Mouse (Mus musculus) hindbrain, embryonic 15.5 days (tissue): Measurements from ENCODE around the gene Nedd1. TPM values are rescaled to one million over a fixed set of nuclear protein-coding genes. Genes with fewer than 3 reads are reported as not detected.

Experiments
- ATAC-seq: fragments of 200-750 bp; cut with Nextera tagmentation; 2 replicates; pipeline ENCODE4 v1.8.0; 2017; ENCODE audit warnings: low read depth, moderate number of reproducible peaks, moderate TSS enrichment; ENCODE audit not compliant: low FRiP score
- H3K27ac ChIP-seq: fragments of 300-500 bp; sonication (generic); replicated peaks from 2 replicates; pipeline ENCODE4 v1.5.1; 2015; ENCODE audit warnings: mild to moderate bottlenecking, inconsistent platforms
- H3K27me3 ChIP-seq: fragments of 300-500 bp; sonication (generic); 2 replicates; pipeline ENCODE4 v1.6.1; 2015; ENCODE audit warnings: control low read depth, inconsistent platforms
- H3K36me3 ChIP-seq: fragments of 300-500 bp; sonication (generic); 2 replicates; pipeline ENCODE4 v1.6.1; 2015; ENCODE audit warnings: control low read depth, inconsistent platforms
- H3K4me1 ChIP-seq: fragments of 300-500 bp; sonication (generic); replicated peaks from 2 replicates; pipeline ENCODE4 v1.6.1; 2015; ENCODE audit warnings: control low read depth, inconsistent platforms
- H3K4me2 ChIP-seq: fragments of 300-500 bp; sonication (generic); 2 replicates; pipeline ENCODE4 v1.6.1; 2015; ENCODE audit warnings: moderate library complexity, mild to moderate bottlenecking, inconsistent platforms
- H3K4me3 ChIP-seq: fragments of 300-500 bp; sonication (generic); 2 replicates; pipeline ENCODE4 v1.5.1; 2015; ENCODE audit warnings: mild to moderate bottlenecking, inconsistent platforms
- H3K9ac ChIP-seq: fragments of 300-500 bp; sonication (generic); 2 replicates; pipeline ENCODE4 v1.6.1; 2015; ENCODE audit warnings: inconsistent platforms
- H3K9me3 ChIP-seq: fragments of 300-500 bp; sonication (generic); 2 replicates; pipeline ENCODE4 v1.6.1; 2016; ENCODE audit warnings: control low read depth, inconsistent platforms
- WGBS: fragments of 180-500 bp; shearing (Covaris S2); methylation state at CpG from one replicate; pipeline ENCODE4 v1.1.7; 2015; 5-methylcytosine and 5-hydroxymethylcytosine counted together
- polyA plus RNA-seq: library from polyadenylated mRNA; unstranded; fragments of >200 nt; fragmentation: Nextera tagmentation; extraction: Ambion mirVana; gene quantifications from 2 replicates; pipeline ENCODE4 v1.2.1, GENCODE M21; 2015

Nedd1 gene
- polyA plus RNA-seq, 1 experiment from 2014 or later = 12.6 TPM

- WGBS = 57% methylated on average over 8 of the region's 8 CpGs
Observed at GRCm38 (mm10) chr10:92649096-92649495, 73.1 kb downstream of the Nedd1 start.

DNA sequence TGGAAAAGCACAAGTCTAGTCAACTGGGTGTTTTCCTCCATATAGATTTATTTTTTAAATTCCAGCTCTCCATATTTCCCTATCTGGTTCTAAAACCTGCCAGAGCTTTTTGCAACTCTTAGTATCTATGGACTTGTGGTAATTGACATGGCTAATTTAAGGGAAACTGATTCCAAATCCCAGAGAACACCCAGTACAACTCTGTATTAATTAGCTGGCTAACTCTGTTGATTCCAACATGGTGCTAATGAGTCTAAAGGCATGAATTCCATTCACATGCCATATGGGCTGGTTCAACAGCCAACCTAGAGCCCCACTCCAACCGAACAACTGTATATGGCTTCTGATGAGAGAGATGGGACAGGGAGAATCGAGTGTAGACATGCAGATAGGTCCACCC, 74.5 kb downstream of the Nedd1 start:
- Histone ChIP-seq H3K36me3 (no peaks in the 10 kb centered on the region), H3K4me1 (peaks cover 11% of the 10 kb centered on the region; the same call in 1 of the 2 replicates), H3K27me3 (no peaks in the 10 kb centered on the region), H3K9ac (no peak overlapping the region), H3K4me3 (no peak overlapping the region), H3K27ac (no peak overlapping the region), H3K9me3 (no peaks in the 10 kb centered on the region), H3K4me2 (no peak overlapping the region)
- no peak for ATAC-seq
- 75% methylated on average over 2 of the region's 2 CpGs for WGBS

More at GRCm38 (mm10) chr10:92649096-92649495, 73.1 kb downstream of the Nedd1 start:
- no peaks in the 10 kb centered on the region for H3K36me3 ChIP-seq
- no peak overlapping the region for H3K4me2 ChIP-seq
- no peak overlapping the region for H3K27ac ChIP-seq
- H3K27me3 ChIP-seq = no peaks in the 10 kb centered on the region
- H3K9ac ChIP-seq = no peak overlapping the region
- no peak overlapping the region for H3K4me3 ChIP-seq
- H3K4me1 ChIP-seq = peaks cover 9% of the 10 kb centered on the region; the same call in 1 of the 2 replicates
- ATAC-seq = no peak
- H3K9me3 ChIP-seq = no peaks in the 10 kb centered on the region

DNA sequence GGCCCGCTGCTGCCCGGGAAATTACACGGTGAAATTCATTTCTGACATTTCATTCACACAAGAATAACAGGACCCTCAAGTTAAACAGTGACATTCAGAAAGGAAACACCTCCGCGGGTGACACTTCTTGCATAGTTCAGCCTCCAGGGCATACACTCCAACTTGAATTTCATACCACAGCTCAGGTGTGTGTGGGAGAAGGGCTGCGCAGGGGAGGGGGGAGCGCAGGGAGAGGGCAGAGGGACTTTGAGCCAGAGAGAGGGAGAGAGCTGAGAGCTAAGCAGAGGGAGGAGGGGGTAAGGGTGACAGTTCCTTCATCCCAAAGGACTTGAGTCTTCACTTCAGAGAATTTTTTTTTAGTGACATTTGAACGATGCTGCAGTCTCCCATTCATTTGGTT, 78.2 kb downstream of the Nedd1 start:
- Histone ChIP-seq H3K36me3 (no peaks in the 10 kb centered on the region), H3K4me3 (no peak overlapping the region), H3K4me1 (0 out of 2 replicates have a peak, but pooled peaks cover 4% of the 10 kb centered on the region), H3K9ac (no peak overlapping the region), H3K9me3 (no peaks in the 10 kb centered on the region), H3K27me3 (no peaks in the 10 kb centered on the region), H3K27ac (no peak overlapping the region), H3K4me2 (no peak overlapping the region)
- 54% methylated on average over 8 of the region's 8 CpGs for WGBS
- ATAC-seq = no peak

DNA sequence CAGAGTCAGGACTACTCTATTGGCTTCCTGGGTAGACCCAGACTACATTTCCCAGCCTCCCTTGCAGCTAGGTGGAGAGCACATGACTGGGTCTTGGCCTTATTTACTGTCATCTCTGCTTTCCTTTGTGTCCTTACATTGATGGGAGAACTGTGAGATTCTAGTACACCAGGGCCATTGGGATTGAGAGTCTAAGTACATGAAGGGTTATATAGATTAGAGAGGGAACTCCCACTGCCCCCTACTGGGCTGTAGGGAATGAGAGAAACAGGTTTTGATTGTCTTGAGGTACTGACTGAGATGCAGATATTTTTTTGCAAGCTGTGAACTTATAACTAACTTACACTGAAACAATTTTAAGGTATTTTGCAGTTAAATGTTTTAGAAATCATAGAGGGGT, 81.2 kb downstream of the Nedd1 start:
- Histone ChIP-seq H3K4me2 (no peak overlapping the region), H3K27me3 (no peaks in the 10 kb centered on the region), H3K4me3 (no peak overlapping the region), H3K9me3 (no peaks in the 10 kb centered on the region; the same call in 1 of the 2 replicates), H3K27ac (no peak overlapping the region), H3K36me3 (no peaks in the 10 kb centered on the region), H3K4me1 (0 out of 2 replicates have a peak, but pooled peaks cover 4% of the 10 kb centered on the region), H3K9ac (no peak overlapping the region)
- ATAC-seq = no peak
